Mouse (Mus musculus) intestine, embryonic 16.5 days (tissue): ENCODE data around the gene Pcbd2. TPM values are rescaled to one million over a fixed set of nuclear protein-coding genes. Genes with fewer than 3 reads are reported as not detected.

Source experiments
- ATAC-seq: fragments of 200-750 bp; cut with Nextera tagmentation; 2 replicates; pipeline ENCODE4 v1.8.0; 2017; ENCODE audit warnings: moderate TSS enrichment, moderate library complexity
- H3K27ac ChIP-seq: fragments of 300-500 bp; sonication (generic); 2 replicates; pipeline ENCODE4 v1.5.1; 2014; ENCODE audit warnings: mild to moderate bottlenecking, low read length
- H3K27me3 ChIP-seq: fragments of 300-500 bp; sonication (generic); replicated peaks from 2 replicates; pipeline ENCODE4 v1.6.1; 2014; ENCODE audit warnings: low read length, control low read depth, mixed read lengths; ENCODE audit not compliant: control insufficient read depth, insufficient read depth
- H3K36me3 ChIP-seq: fragments of 300-500 bp; sonication (generic); 2 replicates; pipeline ENCODE4 v1.6.1; 2014; ENCODE audit warnings: low read length, control low read depth; ENCODE audit not compliant: control insufficient read depth, insufficient read depth
- H3K4me1 ChIP-seq: fragments of 300-500 bp; sonication (generic); 2 replicates; pipeline ENCODE4 v1.6.1; 2014; ENCODE audit warnings: low read length, control low read depth, mixed read lengths; ENCODE audit not compliant: control insufficient read depth, insufficient read depth
- H3K4me2 ChIP-seq: fragments of 300-500 bp; sonication (generic); 2 replicates; pipeline ENCODE4 v1.6.1; 2014; ENCODE audit warnings: low read depth, low read length, control low read depth
- H3K4me3 ChIP-seq: fragments of 300-500 bp; sonication (generic); 2 replicates; pipeline ENCODE4 v1.5.1; 2014; ENCODE audit warnings: mild to moderate bottlenecking, low read length
- H3K9ac ChIP-seq: fragments of 300-500 bp; sonication (generic); 2 replicates; pipeline ENCODE4 v1.6.1; 2014; ENCODE audit warnings: low read depth, low read length
- H3K9me3 ChIP-seq: fragments of 300-500 bp; sonication (generic); 2 replicates; pipeline ENCODE4 v1.6.1; 2016; ENCODE audit warnings: low read length, control low read depth; ENCODE audit not compliant: control insufficient read depth
- WGBS: fragments of 180-500 bp; shearing (Covaris S2); extraction: QIAGEN DNeasy Blood & Tissue Kit; methylation state at CpG from one replicate; pipeline ENCODE4 v1.1.7; 2014; 5-methylcytosine and 5-hydroxymethylcytosine counted together
- polyA plus RNA-seq: library from polyadenylated mRNA; unstranded; fragments of >200 nt; fragmentation: Nextera tagmentation; extraction: Ambion mirVana; gene quantifications from 2 replicates; pipeline ENCODE4 v1.2.1, GENCODE M21; 2015

Pcbd2 gene
- polyA plus RNA-seq, 1 experiment from 2014 or later = 71.9 TPM

GRCm38 (mm10) chr13:55730716-55731115 is 3.5 kb downstream of the Pcbd2 start:
- Histone ChIP-seq H3K4me1 (no peaks in the 10 kb centered on the region), H3K9ac (no peak overlapping the region), H3K4me3 (no peak overlapping the region), H3K4me2 (no peak overlapping the region), H3K9me3 (no peaks in the 10 kb centered on the region), H3K27ac (no peak overlapping the region), H3K36me3 (no peaks in the 10 kb centered on the region), H3K27me3 (no peaks in the 10 kb centered on the region)
- 91% methylated on average over 7 of the region's 7 CpGs for WGBS
- no peak for ATAC-seq

- Histone ChIP-seq H3K4me2 (no peak overlapping the region), H3K27me3 (no peaks in the 10 kb centered on the region), H3K9me3 (no peaks in the 10 kb centered on the region), H3K4me1 (no peaks in the 10 kb centered on the region), H3K27ac (no peak overlapping the region), H3K36me3 (no peaks in the 10 kb centered on the region), H3K4me3 (no peak overlapping the region), H3K9ac (no peak overlapping the region)
- no peak for ATAC-seq
- 87% methylated on average over 2 of the region's 2 CpGs for WGBS
Measured at GRCm38 (mm10) chr13:55732121-55732520, 5.0 kb downstream of the Pcbd2 start.

- no peaks in the 10 kb centered on the region for H3K36me3 ChIP-seq
- WGBS = 61% methylated on average over 22 of the region's 22 CpGs
- H3K4me1 ChIP-seq = no peaks in the 10 kb centered on the region
- no peaks in the 10 kb centered on the region for H3K27me3 ChIP-seq
- no peak overlapping the region for H3K27ac ChIP-seq
- H3K9ac ChIP-seq = no peak overlapping the region
- ATAC-seq = peak; percentile 89
- no peak overlapping the region for H3K4me2 ChIP-seq
- H3K4me3 ChIP-seq = no peak overlapping the region
- no peaks in the 10 kb centered on the region for H3K9me3 ChIP-seq
Measured at GRCm38 (mm10) chr13:55733628-55734502, 6.7 kb downstream of the Pcbd2 start.

GRCm38 (mm10) chr13:55737885-55738284 is 10.7 kb downstream of the Pcbd2 start:
- no peaks in the 10 kb centered on the region for H3K4me1 ChIP-seq
- no peaks in the 10 kb centered on the region for H3K36me3 ChIP-seq
- no peaks in the 10 kb centered on the region for H3K9me3 ChIP-seq
- no peak overlapping the region for H3K9ac ChIP-seq
- no peak overlapping the region for H3K27ac ChIP-seq
- WGBS = 88% methylated on average over 8 of the region's 8 CpGs
- H3K4me2 ChIP-seq = no peak overlapping the region
- H3K4me3 ChIP-seq = no peak overlapping the region
- no peak for ATAC-seq
- H3K27me3 ChIP-seq = no peaks in the 10 kb centered on the region

- Histone ChIP-seq H3K4me1 (no peaks in the 10 kb centered on the region), H3K4me2 (no peak overlapping the region), H3K4me3 (no peak overlapping the region), H3K36me3 (no peaks in the 10 kb centered on the region), H3K9ac (no peak overlapping the region), H3K27ac (no peak overlapping the region), H3K27me3 (no peaks in the 10 kb centered on the region), H3K9me3 (no peaks in the 10 kb centered on the region)
- WGBS = 72% methylated on average over 8 of the region's 8 CpGs
- no peak for ATAC-seq
Measured at GRCm38 (mm10) chr13:55742306-55742705, 15.1 kb downstream of the Pcbd2 start.

GRCm38 (mm10) chr13:55754380-55754779 is 27.2 kb downstream of the Pcbd2 start:
- 63% methylated on average over 13 of the region's 13 CpGs for WGBS
- no peak for ATAC-seq
- no peak overlapping the region for H3K27ac ChIP-seq
- H3K27me3 ChIP-seq = no peaks in the 10 kb centered on the region
- no peak overlapping the region for H3K4me2 ChIP-seq
- no peaks in the 10 kb centered on the region for H3K9me3 ChIP-seq
- H3K36me3 ChIP-seq = no peaks in the 10 kb centered on the region
- no peak overlapping the region for H3K4me3 ChIP-seq
- H3K4me1 ChIP-seq = peaks cover 8% of the 10 kb centered on the region; the same call in 1 of the 2 replicates
- H3K9ac ChIP-seq = no peak overlapping the region

GRCm38 (mm10) chr13:55756789-55757188 is 29.6 kb downstream of the Pcbd2 start:
- no peak overlapping the region for H3K27ac ChIP-seq
- no peaks in the 10 kb centered on the region for H3K36me3 ChIP-seq
- no peaks in the 10 kb centered on the region for H3K9me3 ChIP-seq
- H3K4me1 ChIP-seq = peaks cover 6% of the 10 kb centered on the region; the same call in 1 of the 2 replicates
- peak overlapping the region; percentile 17 for H3K4me2 ChIP-seq
- peak overlapping the region; percentile 55 for H3K9ac ChIP-seq
- H3K27me3 ChIP-seq = no peaks in the 10 kb centered on the region
- ATAC-seq = peak; percentile 59; the same call in 1 of the 2 replicates
- WGBS = 27% methylated on average over 8 of the region's 8 CpGs
- no peak overlapping the region for H3K4me3 ChIP-seq

GRCm38 (mm10) chr13:55757645-55758044 is 30.5 kb downstream of the Pcbd2 start:
- no peaks in the 10 kb centered on the region for H3K27me3 ChIP-seq
- no peak for ATAC-seq
- H3K27ac ChIP-seq = no peak overlapping the region
- peaks cover 6% of the 10 kb centered on the region; the same call in 1 of the 2 replicates for H3K4me1 ChIP-seq
- H3K36me3 ChIP-seq = no peaks in the 10 kb centered on the region
- no peaks in the 10 kb centered on the region for H3K9me3 ChIP-seq
- H3K9ac ChIP-seq = no peak overlapping the region
- no peak overlapping the region for H3K4me3 ChIP-seq
- WGBS = 83% methylated on average over 6 of the region's 6 CpGs
- no peak overlapping the region for H3K4me2 ChIP-seq

GRCm38 (mm10) chr13:55760576-55760975 is 33.4 kb downstream of the Pcbd2 start:
- H3K9me3 ChIP-seq = no peaks in the 10 kb centered on the region
- no peaks in the 10 kb centered on the region for H3K27me3 ChIP-seq
- 65% methylated on average over 10 of the region's 10 CpGs for WGBS
- no peak for ATAC-seq
- H3K36me3 ChIP-seq = no peaks in the 10 kb centered on the region
- H3K27ac ChIP-seq = no peak overlapping the region
- H3K4me2 ChIP-seq = no peak overlapping the region
- no peak overlapping the region for H3K9ac ChIP-seq
- H3K4me3 ChIP-seq = no peak overlapping the region
- peaks cover 6% of the 10 kb centered on the region; the same call in 1 of the 2 replicates for H3K4me1 ChIP-seq
